Mouse (Mus musculus) CH12.LX (cell line): ENCODE data around the gene Atp6v1g2.

Experiments used
- CTCF ChIP-seq, 2 experiments: IDR thresholded peaks in 1 of 2; conservative IDR thresholded peaks in 1 of 2; 2 replicates each; pipeline ENCODE4 v1.5.1; 2011 to 2012; ENCODE audit warnings: low read depth in 2 of 2, low read length in 2 of 2, improper control_type of control experiment in 1 of 2, inconsistent platforms in 1 of 2, mild to moderate bottlenecking in 1 of 2, moderate library complexity in 1 of 2
- E2F4 ChIP-seq: IDR thresholded peaks from 2 replicates; pipeline ENCODE4 v1.6.1; 2011; ENCODE audit warnings: low read depth, low read length, improper control_type of control experiment; ENCODE audit not compliant: insufficient replicate concordance
- EP300 ChIP-seq: IDR thresholded peaks from 2 replicates; pipeline ENCODE4 v1.6.1; 2011; ENCODE audit warnings: low read length, improper control_type of control experiment
- JUND ChIP-seq: conservative IDR thresholded peaks from 2 replicates; pipeline ENCODE4 v1.6.1; 2011; ENCODE audit warnings: low read depth, low read length, improper control_type of control experiment
- MAFK ChIP-seq: IDR thresholded peaks from 2 replicates; pipeline ENCODE4 v1.6.1; 2011; ENCODE audit warnings: low read length, improper control_type of control experiment; ENCODE audit not compliant: insufficient replicate concordance
- MYC ChIP-seq: IDR thresholded peaks from 2 replicates; pipeline ENCODE4 v1.6.1; 2011; ENCODE audit warnings: low read depth, mild to moderate bottlenecking, improper control_type of control experiment, low read length
- POLR2A ChIP-seq: IDR thresholded peaks from 2 replicates; pipeline ENCODE4 v1.6.1; 2011; ENCODE audit warnings: low read depth, mild to moderate bottlenecking, improper control_type of control experiment, low read length
- POLR2AphosphoS2 ChIP-seq: IDR thresholded peaks from 2 replicates; pipeline ENCODE4 v1.6.1; 2011; ENCODE audit warnings: low read depth, low read length, improper control_type of control experiment
- TBP ChIP-seq: conservative IDR thresholded peaks from 2 replicates; pipeline ENCODE4 v1.6.1; 2011; ENCODE audit warnings: low read depth, low read length, improper control_type of control experiment
- USF1 ChIP-seq: IDR thresholded peaks from 2 replicates; pipeline ENCODE4 v1.6.1; 2014; ENCODE audit warnings: low read depth, mild to moderate bottlenecking, inconsistent platforms, low read length, improper control_type of control experiment

DNA sequence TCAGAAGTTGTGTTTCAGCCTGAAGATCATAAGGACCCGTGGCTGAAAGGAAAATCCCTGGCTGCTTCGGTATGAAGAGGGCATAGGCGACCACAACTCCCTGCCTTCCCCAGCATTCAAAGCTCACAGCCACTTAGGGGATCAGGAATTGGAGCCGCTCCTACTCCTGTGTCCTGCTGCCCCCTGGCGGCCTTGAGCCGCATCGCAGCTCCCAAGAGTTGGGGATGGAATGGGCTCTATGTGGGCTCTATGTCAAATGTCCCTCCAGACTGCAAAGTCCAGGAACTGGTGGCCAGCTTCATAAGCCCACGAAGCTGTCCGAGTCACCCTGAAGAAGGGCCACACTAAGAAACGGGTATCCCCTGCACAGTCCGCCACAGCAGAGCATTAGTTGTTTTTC lies 41.3 kb downstream of the Atp6v1g2 start:
- no peak for TF ChIP-seq POLR2A
- TF ChIP-seq CTCF (conservative IDR thresholded peaks at IDR 0.05 in 1 of 2, IDR thresholded peaks at IDR 0.05 in 1 of 2; ENCODE audit: low read depth in 2 of 2, low read length in 2 of 2), result peak; percentile 89 to 93
- TF ChIP-seq JUND, result no peak
- TF ChIP-seq E2F4, result no peak
- TF ChIP-seq MYC, result no peak
- TF ChIP-seq EP300, result no peak
- TF ChIP-seq POLR2AphosphoS2, result no peak
- no peak for TF ChIP-seq TBP
- TF ChIP-seq USF1, result peak; percentile 3; the same call in 1 of the 2 replicates
- no peak for TF ChIP-seq MAFK
